Mouse (Mus musculus): ENCODE results near the gene Mpz. TPM values are rescaled to one million over a fixed set of nuclear protein-coding genes. Genes with fewer than 3 reads are reported as not detected.

Mpz gene
- polyA plus RNA-seq, 1 experiment from 2014 or later, result 6.8 TPM

Other genes starting within 250 kb of the Mpz start
- gene Fcrlb, start 237.8 kb upstream of the Mpz start, polyA plus RNA-seq (2015; fragmentation: Nextera tagmentation; extraction: Ambion mirVana), result 0.14 and 0.15 TPM in 2 replicates
- gene Fcrla, start 223.1 kb upstream of the Mpz start, polyA plus RNA-seq (2015; fragmentation: Nextera tagmentation; extraction: Ambion mirVana), result 0.22 TPM in 1 of 2 replicates, not detected in the other
- gene Fcgr2b, start 174.2 kb upstream of the Mpz start, polyA plus RNA-seq (2015; fragmentation: Nextera tagmentation; extraction: Ambion mirVana), result 3.2 and 3.8 TPM in 2 replicates
- 1.0 and 1.1 TPM in 2 replicates for gene Fcgr4, start 131.8 kb upstream of the Mpz start, polyA plus RNA-seq (2015; fragmentation: Nextera tagmentation; extraction: Ambion mirVana)
- gene Fcgr3, start 85.8 kb upstream of the Mpz start, polyA plus RNA-seq (2015; fragmentation: Nextera tagmentation; extraction: Ambion mirVana), result 25.9 and 32.2 TPM in 2 replicates
- gene Cfap126, start 36.8 kb upstream of the Mpz start, polyA plus RNA-seq (2015; fragmentation: Nextera tagmentation; extraction: Ambion mirVana), result 1.1 and 2.2 TPM in 2 replicates
- 235 and 256 TPM in 2 replicates for gene Sdhc, start 108 bp upstream of the Mpz start, polyA plus RNA-seq (2015; fragmentation: Nextera tagmentation; extraction: Ambion mirVana)
- 5.8 and 7.1 TPM in 2 replicates for gene Pcp4l1, start 45.6 kb downstream of the Mpz start, polyA plus RNA-seq (2015; fragmentation: Nextera tagmentation; extraction: Ambion mirVana)
- gene Nr1i3, start 63.3 kb downstream of the Mpz start, polyA plus RNA-seq (2015; fragmentation: Nextera tagmentation; extraction: Ambion mirVana), result 0.11 and 0.33 TPM in 2 replicates
- gene Tomm40l, start 71.8 kb downstream of the Mpz start, polyA plus RNA-seq (2015; fragmentation: Nextera tagmentation; extraction: Ambion mirVana), result 29.8 and 32.7 TPM in 2 replicates
- 3.6 and 17.5 TPM in 2 replicates for gene Apoa2, start 74.3 kb downstream of the Mpz start, polyA plus RNA-seq (2015; fragmentation: Nextera tagmentation; extraction: Ambion mirVana)
- gene Fcer1g, start 83.7 kb downstream of the Mpz start, polyA plus RNA-seq (2015; fragmentation: Nextera tagmentation; extraction: Ambion mirVana), result 94.7 and 98.6 TPM in 2 replicates
- gene Adamts4, start 99.7 kb downstream of the Mpz start, polyA plus RNA-seq (2015; fragmentation: Nextera tagmentation; extraction: Ambion mirVana), result 17.6 and 19.4 TPM in 2 replicates
- gene Ndufs2, start 100.7 kb downstream of the Mpz start, polyA plus RNA-seq (2015; fragmentation: Nextera tagmentation; extraction: Ambion mirVana), result 217 and 252 TPM in 2 replicates
- 63.2 and 69.1 TPM in 2 replicates for gene B4galt3, start 119.6 kb downstream of the Mpz start, polyA plus RNA-seq (2015; fragmentation: Nextera tagmentation; extraction: Ambion mirVana)
- 44.7 and 49.5 TPM in 2 replicates for gene Ppox, start 130.5 kb downstream of the Mpz start, polyA plus RNA-seq (2015; fragmentation: Nextera tagmentation; extraction: Ambion mirVana)
- gene Usp21, start 137.3 kb downstream of the Mpz start, polyA plus RNA-seq (2015; fragmentation: Nextera tagmentation; extraction: Ambion mirVana), result 81.5 and 83.1 TPM in 2 replicates
- 113 and 116 TPM in 2 replicates for gene Ufc1, start 144.3 kb downstream of the Mpz start, polyA plus RNA-seq (2015; fragmentation: Nextera tagmentation; extraction: Ambion mirVana)
- 52.2 and 56.9 TPM in 2 replicates for gene Dedd, start 178.4 kb downstream of the Mpz start, polyA plus RNA-seq (2015; fragmentation: Nextera tagmentation; extraction: Ambion mirVana)
- gene Nit1, start 194.9 kb downstream of the Mpz start, polyA plus RNA-seq (2015; fragmentation: Nextera tagmentation; extraction: Ambion mirVana), result 38.8 and 38.9 TPM in 2 replicates
- gene Pfdn2, start 195.0 kb downstream of the Mpz start, polyA plus RNA-seq (2015; fragmentation: Nextera tagmentation; extraction: Ambion mirVana), result 93.0 and 95.1 TPM in 2 replicates
- gene Klhdc9, start 210.1 kb downstream of the Mpz start, polyA plus RNA-seq (2015; fragmentation: Nextera tagmentation; extraction: Ambion mirVana), result 1.5 TPM in 2 replicates
- gene Nectin4, start 219.4 kb downstream of the Mpz start, polyA plus RNA-seq (2015; fragmentation: Nextera tagmentation; extraction: Ambion mirVana), result 56.3 and 61.5 TPM in 2 replicates
- 2.9 and 3.2 TPM in 2 replicates for gene Arhgap30, start 238.2 kb downstream of the Mpz start, polyA plus RNA-seq (2015; fragmentation: Nextera tagmentation; extraction: Ambion mirVana)

All from limb, embryonic 15.5 days (tissue).